Mouse (Mus musculus) bone marrow, adult 2 months (tissue): Measurements from ENCODE around the gene Lst1.

ENCODE experiments used
- CTCF ChIP-seq: fragments of 200-500 bp; IDR thresholded peaks from 2 replicates; pipeline ENCODE4 v1.5.1; 2011; ENCODE audit warnings: low read length, control low read depth; ENCODE audit not compliant: control insufficient read depth, insufficient read depth
- POLR2A ChIP-seq: fragments of 200-500 bp; IDR thresholded peaks from 2 replicates; pipeline ENCODE4 v1.6.1; 2011; ENCODE audit warnings: low read depth, mild to moderate bottlenecking, control low read depth, low read length, borderline replicate concordance; ENCODE audit not compliant: control insufficient read depth

- TF ChIP-seq POLR2A = no peak
- peak; percentile 43; the same call in 1 of the 2 replicates for TF ChIP-seq CTCF
Observed at GRCm38 (mm10) chr17:35166352-35167035, 21.7 kb downstream of the Lst1 start.
